Mouse (Mus musculus): ENCODE results near the gene Atp6v0e2. TPM values are rescaled to one million over a fixed set of nuclear protein-coding genes. Genes with fewer than 3 reads are reported as not detected.

The Atp6v0e2 gene
- total and polyA plus RNA-seq, 3 experiments = not detected

GRCm38 (mm10) chr6:48573981-48574380 is 36.6 kb downstream of the Atp6v0e2 start:
- dilution Hi-C loops (cut with MboI; ENCODE audit: extremely low pct_ligation_motif_present, extremely low pct_unique_long_range_greater_than_20kb, low sequenced_read_pairs) = no loop called here
- DNase-seq (ENCODE audit: extremely low read depth) = no peak

DNA sequence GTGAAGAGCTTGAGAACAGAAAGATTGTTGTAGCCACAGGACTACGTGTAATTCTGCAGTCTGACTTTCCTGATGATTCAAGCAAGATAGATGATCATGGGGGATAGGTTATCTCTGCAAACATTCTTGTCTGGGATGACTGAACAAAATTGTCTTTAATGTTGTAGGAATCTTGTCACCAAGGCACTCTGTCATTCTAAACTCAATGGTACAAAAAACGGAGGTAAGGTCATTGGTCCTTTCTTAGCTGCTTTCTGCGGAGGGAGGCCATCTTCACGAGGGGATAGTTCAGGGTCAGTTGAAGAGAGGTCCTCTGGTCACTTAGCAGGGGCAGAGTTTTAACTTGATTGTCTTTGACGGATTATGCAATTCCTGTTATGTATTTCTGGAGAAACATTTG is 41.3 kb downstream of the Atp6v0e2 start:
- H3K4me3 ChIP-seq (replicated peaks in 1 of 3; ENCODE audit: low read depth in 2 of 3, low read length in 2 of 3, poor library complexity in 1 of 3) = no peak overlapping the region
- H3K4me2 ChIP-seq (ENCODE audit: insufficient read depth, low read depth, poor library complexity, severe bottlenecking) = peak overlapping the region; percentile 52
- H3K36me3 ChIP-seq (replicated peaks in 1 of 2; ENCODE audit: control insufficient read depth in 1 of 2, insufficient read depth in 1 of 2, low read length in 1 of 2) = no peaks in the 10 kb centered on the region
- H3K27ac ChIP-seq (ENCODE audit: insufficient read depth, low read depth) = no peak overlapping the region
- dilution Hi-C loops (cut with MboI; ENCODE audit: extremely low pct_ligation_motif_present, extremely low pct_unique_long_range_greater_than_20kb, low sequenced_read_pairs) (no loop called here), in situ Hi-C loops (cut with MboI; ENCODE audit: low pct_ligation_motif_present, low pct_unique_long_range_greater_than_20kb, low sequenced_read_pairs) (no loop called here)
- H3K27me3 ChIP-seq (replicated peaks) = no peaks in the 10 kb centered on the region
- TF ChIP-seq POLR2A (IDR thresholded peaks at IDR 0.05; ENCODE audit: low read depth, low read length) = no peak
- TF ChIP-seq CHD2 (IDR thresholded peaks at IDR 0.05; ENCODE audit: low read length) = no peak
- no peak for TF ChIP-seq CTCF (conservative IDR thresholded peaks at IDR 0.05 in 1 of 2, IDR thresholded peaks at IDR 0.05 in 1 of 2; ENCODE audit: low read depth in 2 of 2, low read length in 2 of 2)
- no peak for TF ChIP-seq MAZ (IDR thresholded peaks at IDR 0.05; ENCODE audit: low read depth, low read length)
- no peak for TF ChIP-seq ZKSCAN1 (IDR thresholded peaks at IDR 0.05; ENCODE audit: borderline replicate concordance, low read depth, low read length)
- TF ChIP-seq JUND (conservative IDR thresholded peaks at IDR 0.05; ENCODE audit: low read depth, low read length) = no peak
- TF ChIP-seq E2F4 (IDR thresholded peaks at IDR 0.05; ENCODE audit: insufficient replicate concordance, low read depth, low read length) = no peak
- TF ChIP-seq ELF1 (IDR thresholded peaks at IDR 0.05; ENCODE audit: low read depth, low read length) = no peak
- TF ChIP-seq NRF1 (IDR thresholded peaks at IDR 0.05; ENCODE audit: low read depth, low read length) = no peak
- TF ChIP-seq POLR2AphosphoS2 (IDR thresholded peaks at IDR 0.05; ENCODE audit: low read depth, low read length) = no peak
- no peak for TF ChIP-seq SIN3A (IDR thresholded peaks at IDR 0.05; ENCODE audit: low read length)
- no peak for TF ChIP-seq HCFC1 (IDR thresholded peaks at IDR 0.05; ENCODE audit: low read depth, low read length)
- TF ChIP-seq ZNF384 (IDR thresholded peaks at IDR 0.05; ENCODE audit: low read depth, low read length) = no peak
- no peak for TF ChIP-seq MAFK (IDR thresholded peaks at IDR 0.05; ENCODE audit: insufficient replicate concordance, low read length)
- no peaks in the 10 kb centered on the region for H3K9me3 ChIP-seq (replicated peaks; ENCODE audit: low read length)
- H3K4me1 ChIP-seq (ENCODE audit: control insufficient read depth in 1 of 2, insufficient read depth in 2 of 2) = peaks cover 3 to 29% of the 10 kb centered on the region in 2 experiments
- no peak for DNase-seq (ENCODE audit: extremely low read depth)
- H3K9ac ChIP-seq (ENCODE audit: insufficient read depth, low read depth) = no peak overlapping the region
- no peaks in the 10 kb centered on the region for H3K79me2 ChIP-seq (replicated peaks; ENCODE audit: control insufficient read depth, extremely low read depth, insufficient read depth, poor library complexity, severe bottlenecking)

More at GRCm38 (mm10) chr6:48573981-48574380, 36.6 kb downstream of the Atp6v0e2 start:
- H3K9ac ChIP-seq (ENCODE audit: insufficient read depth, low read depth) = no peak overlapping the region
- in situ Hi-C loops (cut with MboI; ENCODE audit: low pct_ligation_motif_present, low pct_unique_long_range_greater_than_20kb, low sequenced_read_pairs) = no loop called here
- H3K9me3 ChIP-seq (replicated peaks; ENCODE audit: low read length) = no peaks in the 10 kb centered on the region
- no peaks in the 10 kb centered on the region for H3K27me3 ChIP-seq (replicated peaks)
- no peaks in the 10 kb centered on the region for H3K79me2 ChIP-seq (replicated peaks; ENCODE audit: control insufficient read depth, extremely low read depth, insufficient read depth, poor library complexity, severe bottlenecking)
- no peak overlapping the region for H3K27ac ChIP-seq (ENCODE audit: insufficient read depth, low read depth)
- peaks cover 0 to 3% of the 10 kb centered on the region in 2 experiments for H3K36me3 ChIP-seq (replicated peaks in 1 of 2; ENCODE audit: control insufficient read depth in 1 of 2, insufficient read depth in 1 of 2, low read length in 1 of 2)
- no peak overlapping the region for H3K4me2 ChIP-seq (ENCODE audit: insufficient read depth, low read depth, poor library complexity, severe bottlenecking)
- H3K4me3 ChIP-seq (replicated peaks in 1 of 3; ENCODE audit: low read depth in 2 of 3, low read length in 2 of 3, poor library complexity in 1 of 3) = no peak overlapping the region
- H3K4me1 ChIP-seq (ENCODE audit: control insufficient read depth in 1 of 2, insufficient read depth in 2 of 2) = peaks cover 0 to 12% of the 10 kb centered on the region in 2 experiments; a peak in 2 of 4 replicates
- TF ChIP-seq ZMIZ1 (IDR thresholded peaks at IDR 0.05; ENCODE audit: low read depth, low read length) = no peak
- TF ChIP-seq BHLHE40 (IDR thresholded peaks at IDR 0.05; ENCODE audit: low read depth, low read length) = no peak
- no peak for TF ChIP-seq ZC3H11A (IDR thresholded peaks at IDR 0.05; ENCODE audit: low read depth, low read length)
- TF ChIP-seq NRF1 (IDR thresholded peaks at IDR 0.05; ENCODE audit: low read depth, low read length) = no peak
- no peak for TF ChIP-seq MXI1 (IDR thresholded peaks at IDR 0.05; ENCODE audit: low read depth, low read length)
- no peak for TF ChIP-seq CHD2 (IDR thresholded peaks at IDR 0.05; ENCODE audit: low read length)
- TF ChIP-seq ETS1 (conservative IDR thresholded peaks at IDR 0.05; ENCODE audit: low read depth, low read length) = no peak
- no peak for TF ChIP-seq USF2 (conservative IDR thresholded peaks at IDR 0.05; ENCODE audit: low read depth, low read length)
- TF ChIP-seq MEF2A (IDR thresholded peaks at IDR 0.05; ENCODE audit: borderline replicate concordance, low read depth, low read length) = no peak
- TF ChIP-seq GABPA (IDR thresholded peaks at IDR 0.05; ENCODE audit: insufficient replicate concordance, low read depth, low read length) = no peak
- TF ChIP-seq HCFC1 (IDR thresholded peaks at IDR 0.05; ENCODE audit: low read depth, low read length) = no peak
- no peak for TF ChIP-seq JUND (conservative IDR thresholded peaks at IDR 0.05; ENCODE audit: low read depth, low read length)
- no peak for TF ChIP-seq ZKSCAN1 (IDR thresholded peaks at IDR 0.05; ENCODE audit: borderline replicate concordance, low read depth, low read length)
- no peak for TF ChIP-seq SMC3 (IDR thresholded peaks at IDR 0.05; ENCODE audit: low read depth, low read length)
- TF ChIP-seq EP300 (IDR thresholded peaks at IDR 0.05; ENCODE audit: low read length) = no peak
- TF ChIP-seq POLR2AphosphoS2 (IDR thresholded peaks at IDR 0.05; ENCODE audit: low read depth, low read length) = no peak
- TF ChIP-seq MAX (IDR thresholded peaks at IDR 0.05; ENCODE audit: low read length) = no peak
- TF ChIP-seq IRF4 (IDR thresholded peaks at IDR 0.05; ENCODE audit: low read depth, low read length) = no peak

Measured in CH12.LX (cell line).